Mouse (Mus musculus): ENCODE measurements around the gene Tsc22d1. TPM values are rescaled to one million over a fixed set of nuclear protein-coding genes. Genes with fewer than 3 reads are reported as not detected.

Tsc22d1 gene
- polyA plus RNA-seq, 1 experiment from 2014 or later = 654 TPM

DNA sequence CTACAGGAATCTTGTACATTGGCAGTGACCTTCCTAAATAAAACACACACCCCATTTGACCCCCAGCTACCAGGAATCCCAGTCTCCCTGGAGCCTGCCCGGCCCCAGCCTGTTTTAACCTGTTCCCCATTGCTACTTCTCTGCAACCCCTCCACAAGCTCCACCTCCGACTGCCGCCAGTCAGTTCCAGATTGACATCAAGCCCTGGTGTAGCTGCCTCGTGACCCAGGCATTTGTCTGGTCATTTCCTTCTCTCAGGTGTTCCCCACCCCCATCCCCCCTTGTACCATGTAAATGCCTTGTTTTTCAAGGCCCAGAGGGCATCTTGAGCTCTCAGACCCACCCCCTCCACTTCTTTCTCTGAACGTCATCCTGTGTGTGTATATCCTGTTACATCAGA lies 80.3 kb downstream of the Tsc22d1 start:
- no peaks in the 10 kb centered on the region; the same call in 1 of the 2 replicates for H3K36me3 ChIP-seq
- no peaks in the 10 kb centered on the region for H3K9me3 ChIP-seq
- H3K27me3 ChIP-seq = no peaks in the 10 kb centered on the region
- peaks cover 10% of the 10 kb centered on the region for H3K4me1 ChIP-seq
- no peak for ATAC-seq (ENCODE audit: borderline replicate concordance, extremely low read depth, low FRiP score, low TSS enrichment)
- no peak overlapping the region for H3K4me2 ChIP-seq
- H3K9ac ChIP-seq = no peak overlapping the region
- WGBS = 44% methylated on average over 5 of the region's 5 CpGs
- H3K4me3 ChIP-seq = no peak overlapping the region
- no peak overlapping the region for H3K27ac ChIP-seq

DNA sequence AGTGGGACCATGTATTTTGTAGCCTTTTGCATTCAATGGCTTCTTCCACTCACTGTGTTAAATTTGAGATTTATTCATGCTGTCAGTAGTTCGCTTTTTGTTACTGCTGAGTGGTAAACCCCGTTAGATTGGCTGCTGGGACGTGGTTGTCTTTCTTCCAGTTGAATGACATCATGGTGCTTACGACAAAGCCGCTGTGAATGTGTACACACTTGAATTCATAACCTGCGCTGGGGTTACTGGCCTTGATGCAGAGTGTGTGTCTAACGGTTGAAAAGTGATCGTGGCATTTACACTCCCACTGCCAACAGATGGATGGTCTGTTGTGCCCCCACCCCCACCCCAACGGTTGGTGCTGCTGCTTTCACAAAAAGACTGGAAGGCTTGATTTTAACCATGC lies 82.4 kb downstream of the Tsc22d1 start:
- WGBS = 64% methylated on average over 9 of the region's 9 CpGs
- Histone ChIP-seq H3K4me2 (no peak overlapping the region), H3K4me3 (no peak overlapping the region), H3K27ac (no peak overlapping the region), H3K9me3 (no peaks in the 10 kb centered on the region), H3K9ac (no peak overlapping the region), H3K4me1 (peaks cover 16% of the 10 kb centered on the region), H3K36me3 (no peaks in the 10 kb centered on the region; the same call in 1 of the 2 replicates), H3K27me3 (no peaks in the 10 kb centered on the region)
- no peak for ATAC-seq (ENCODE audit: borderline replicate concordance, extremely low read depth, low FRiP score, low TSS enrichment)

DNA sequence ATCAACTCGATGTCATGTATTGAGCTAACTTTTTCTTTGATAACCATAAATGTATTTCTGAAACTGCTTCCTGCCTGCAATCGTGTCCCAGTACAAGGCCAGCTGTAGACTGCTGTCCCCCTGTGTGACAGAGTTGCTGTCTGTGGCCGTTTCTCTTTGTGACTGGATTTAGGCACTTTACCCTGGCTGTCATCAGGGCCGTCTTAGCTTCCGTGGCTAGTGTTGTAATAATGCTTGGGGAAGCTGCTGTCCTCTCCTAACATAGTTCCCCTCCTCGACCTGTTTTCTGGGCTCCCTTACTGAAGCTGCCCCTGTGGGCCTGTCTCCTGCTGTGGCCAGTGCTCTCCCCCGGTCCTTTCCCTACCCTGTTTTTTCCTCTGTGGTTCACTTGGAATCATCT lies 83.4 kb downstream of the Tsc22d1 start:
- WGBS = 34% methylated on average over 7 of the region's 7 CpGs
- H3K27ac ChIP-seq = peak overlapping the region; percentile 53
- no peak overlapping the region for H3K9ac ChIP-seq
- H3K4me3 ChIP-seq = no peak overlapping the region
- H3K9me3 ChIP-seq = no peaks in the 10 kb centered on the region
- ATAC-seq (ENCODE audit: borderline replicate concordance, extremely low read depth, low FRiP score, low TSS enrichment) = no peak; the same call in 1 of the 2 replicates
- H3K36me3 ChIP-seq = no peaks in the 10 kb centered on the region; the same call in 1 of the 2 replicates
- H3K4me1 ChIP-seq = peaks cover 17% of the 10 kb centered on the region
- H3K4me2 ChIP-seq = no peak overlapping the region
- no peaks in the 10 kb centered on the region for H3K27me3 ChIP-seq

DNA sequence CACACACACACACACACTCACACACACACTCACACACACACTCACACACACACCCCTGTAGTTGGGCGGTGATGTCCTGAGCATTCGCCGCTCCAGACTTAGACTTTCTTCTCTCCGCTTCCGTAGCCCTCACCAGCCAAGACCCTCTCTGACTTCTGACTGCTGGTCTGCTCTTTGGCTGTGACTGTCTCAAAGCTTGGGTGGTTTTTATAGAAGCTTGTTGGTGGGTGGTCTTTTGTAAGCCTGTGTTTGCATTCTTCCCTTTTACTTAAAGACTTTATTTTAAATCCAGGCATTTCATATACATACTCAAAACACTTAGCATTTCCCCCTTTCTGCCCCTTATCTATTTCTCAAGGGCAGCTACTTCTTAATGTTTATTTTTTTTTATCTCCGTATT lies 84.7 kb downstream of the Tsc22d1 start:
- WGBS = 34% methylated on average over 6 of the region's 6 CpGs
- Histone ChIP-seq H3K27ac (peak overlapping the region; percentile 59), H3K9me3 (no peaks in the 10 kb centered on the region), H3K9ac (no peak overlapping the region), H3K4me3 (no peak overlapping the region), H3K4me2 (no peak overlapping the region), H3K27me3 (no peaks in the 10 kb centered on the region), H3K36me3 (no peaks in the 10 kb centered on the region), H3K4me1 (peaks cover 24% of the 10 kb centered on the region)
- ATAC-seq (ENCODE audit: borderline replicate concordance, extremely low read depth, low FRiP score, low TSS enrichment) = no peak

DNA sequence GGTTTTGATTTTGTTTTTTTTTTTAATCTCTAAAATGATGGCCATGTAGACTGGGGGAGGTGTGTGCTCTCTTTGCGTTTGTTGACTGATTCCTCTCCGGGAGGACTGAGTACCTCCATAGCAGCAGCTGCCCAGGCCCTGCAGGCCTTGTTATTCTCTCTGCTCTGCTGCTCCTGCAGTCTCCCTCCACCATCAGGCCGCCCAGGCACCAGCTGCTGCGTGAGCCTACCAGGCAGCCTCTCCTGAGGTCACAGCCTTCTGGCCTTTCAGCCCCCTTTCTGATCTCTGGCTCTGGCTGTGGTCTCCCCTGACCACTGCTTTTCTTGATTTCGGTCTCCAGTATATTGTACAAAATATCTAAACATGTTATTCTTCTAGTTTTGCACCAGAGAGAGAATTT lies 85.3 kb downstream of the Tsc22d1 start:
- no peak overlapping the region for H3K4me2 ChIP-seq
- H3K4me1 ChIP-seq = peaks cover 24% of the 10 kb centered on the region
- no peaks in the 10 kb centered on the region for H3K27me3 ChIP-seq
- H3K36me3 ChIP-seq = no peaks in the 10 kb centered on the region
- H3K4me3 ChIP-seq = no peak overlapping the region
- H3K9ac ChIP-seq = no peak overlapping the region
- H3K27ac ChIP-seq = peak overlapping the region; percentile 59
- ATAC-seq (ENCODE audit: borderline replicate concordance, extremely low read depth, low FRiP score, low TSS enrichment) = no peak
- no peaks in the 10 kb centered on the region for H3K9me3 ChIP-seq
- WGBS = 19% methylated on average over 5 of the region's 5 CpGs

DNA sequence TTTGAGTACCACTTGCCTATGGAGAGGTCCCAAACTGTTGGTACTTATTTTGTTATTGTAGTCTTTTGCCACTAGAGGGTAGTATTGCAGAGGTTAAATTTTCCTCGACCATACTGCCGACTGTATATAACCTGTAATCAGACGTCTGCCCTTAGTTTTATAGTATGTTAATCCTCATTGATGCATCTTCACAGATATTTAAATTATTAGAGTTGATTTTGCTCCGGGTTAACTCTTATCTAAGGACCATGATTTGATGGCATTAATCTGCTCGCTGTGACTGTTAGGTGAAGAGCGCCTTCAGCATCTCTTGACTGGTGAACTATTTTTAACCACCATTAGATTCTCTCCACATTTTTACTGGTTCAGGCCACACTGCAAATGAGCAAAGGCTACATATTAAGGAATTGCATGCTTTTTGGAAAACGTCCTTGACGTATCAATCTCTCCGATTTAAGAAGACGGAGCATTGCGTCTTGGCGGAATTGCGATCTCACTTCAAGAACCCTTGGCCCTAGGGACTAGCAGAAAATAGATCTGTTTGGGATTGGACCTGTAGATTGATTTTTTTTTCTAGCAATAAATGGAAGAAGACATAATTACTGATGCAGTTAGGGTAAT lies 88.6 kb downstream of the Tsc22d1 start:
- Histone ChIP-seq H3K36me3 (peaks cover 20% of the 10 kb centered on the region), H3K27ac (peak overlapping the region; percentile 99), H3K27me3 (no peaks in the 10 kb centered on the region), H3K4me3 (peak overlapping the region; percentile 64), H3K9me3 (no peaks in the 10 kb centered on the region), H3K9ac (0 out of 2 replicates have a peak overlapping the region, but pooled peaks have one; percentile 55), H3K4me2 (peak overlapping the region; percentile 77), H3K4me1 (peaks cover 32% of the 10 kb centered on the region)
- WGBS = 4% methylated on average over 13 of the region's 13 CpGs
- no peak for ATAC-seq (ENCODE audit: borderline replicate concordance, extremely low read depth, low FRiP score, low TSS enrichment)

DNA sequence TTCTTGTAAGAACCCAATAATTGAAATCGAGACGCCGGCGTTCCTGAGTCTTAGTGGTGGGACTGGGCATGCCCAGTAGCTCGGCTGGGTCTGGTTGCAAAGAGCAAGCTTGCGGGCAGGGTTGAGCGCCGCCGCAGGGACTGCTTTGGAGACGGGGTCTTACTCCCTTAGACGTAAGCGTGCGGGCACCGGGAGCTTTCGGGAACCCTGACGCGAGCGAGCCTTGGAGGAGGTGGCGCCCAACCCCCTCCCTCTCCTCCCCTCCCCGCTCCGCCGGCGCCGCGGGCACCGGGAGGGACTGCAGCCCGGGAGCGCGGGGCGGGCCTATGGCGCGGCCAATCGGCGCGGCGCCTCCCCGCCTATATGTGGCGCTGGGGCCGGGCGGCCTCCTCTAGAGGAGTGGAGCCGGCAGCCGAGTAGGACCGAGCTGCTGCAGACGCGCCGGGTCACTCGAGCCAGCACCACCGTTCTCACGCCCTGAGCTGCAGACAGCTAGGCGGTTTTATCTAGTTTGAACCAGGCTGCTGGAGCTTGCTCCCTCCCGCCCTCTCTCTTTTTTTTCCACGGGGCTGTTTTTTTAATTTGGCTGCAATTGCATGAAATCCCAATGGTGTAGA lies 89.5 kb downstream of the Tsc22d1 start:
- WGBS = under 1% methylated on average over 42 of the region's 52 CpGs
- Histone ChIP-seq H3K4me3 (peak overlapping the region; percentile 64), H3K36me3 (peaks cover 20% of the 10 kb centered on the region), H3K27me3 (no peaks in the 10 kb centered on the region), H3K4me2 (peak overlapping the region; percentile 77), H3K9ac (peak overlapping the region; percentile 80), H3K4me1 (peaks cover 31% of the 10 kb centered on the region), H3K9me3 (no peaks in the 10 kb centered on the region), H3K27ac (peak overlapping the region; percentile 99)
- ATAC-seq (ENCODE audit: borderline replicate concordance, extremely low read depth, low FRiP score, low TSS enrichment) = peak; percentile 95

DNA sequence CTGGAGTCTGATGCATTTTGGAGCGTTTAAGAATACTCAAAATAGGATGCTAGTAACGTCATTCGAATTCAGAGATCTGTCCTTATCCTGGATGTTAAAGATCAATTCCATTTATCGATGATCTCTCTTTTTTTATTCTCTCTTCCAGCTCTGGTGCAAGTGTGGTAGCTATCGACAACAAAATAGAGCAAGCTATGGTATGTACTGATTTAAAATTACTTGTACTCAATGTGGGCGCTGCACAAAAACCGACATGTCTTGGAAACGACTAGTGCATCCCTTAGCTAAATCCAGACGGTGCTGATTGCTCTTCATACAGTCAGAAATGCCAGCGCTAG lies 90.3 kb downstream of the Tsc22d1 start:
- Histone ChIP-seq H3K9ac (peak overlapping the region; percentile 80), H3K27me3 (no peaks in the 10 kb centered on the region), H3K36me3 (peaks cover 22% of the 10 kb centered on the region), H3K27ac (peak overlapping the region; percentile 99), H3K4me1 (peaks cover 24% of the 10 kb centered on the region), H3K9me3 (no peaks in the 10 kb centered on the region), H3K4me2 (peak overlapping the region; percentile 77), H3K4me3 (peak overlapping the region; percentile 64)
- no peak for ATAC-seq (ENCODE audit: borderline replicate concordance, extremely low read depth, low FRiP score, low TSS enrichment)
- under 1% methylated on average over 10 of the region's 10 CpGs for WGBS

DNA sequence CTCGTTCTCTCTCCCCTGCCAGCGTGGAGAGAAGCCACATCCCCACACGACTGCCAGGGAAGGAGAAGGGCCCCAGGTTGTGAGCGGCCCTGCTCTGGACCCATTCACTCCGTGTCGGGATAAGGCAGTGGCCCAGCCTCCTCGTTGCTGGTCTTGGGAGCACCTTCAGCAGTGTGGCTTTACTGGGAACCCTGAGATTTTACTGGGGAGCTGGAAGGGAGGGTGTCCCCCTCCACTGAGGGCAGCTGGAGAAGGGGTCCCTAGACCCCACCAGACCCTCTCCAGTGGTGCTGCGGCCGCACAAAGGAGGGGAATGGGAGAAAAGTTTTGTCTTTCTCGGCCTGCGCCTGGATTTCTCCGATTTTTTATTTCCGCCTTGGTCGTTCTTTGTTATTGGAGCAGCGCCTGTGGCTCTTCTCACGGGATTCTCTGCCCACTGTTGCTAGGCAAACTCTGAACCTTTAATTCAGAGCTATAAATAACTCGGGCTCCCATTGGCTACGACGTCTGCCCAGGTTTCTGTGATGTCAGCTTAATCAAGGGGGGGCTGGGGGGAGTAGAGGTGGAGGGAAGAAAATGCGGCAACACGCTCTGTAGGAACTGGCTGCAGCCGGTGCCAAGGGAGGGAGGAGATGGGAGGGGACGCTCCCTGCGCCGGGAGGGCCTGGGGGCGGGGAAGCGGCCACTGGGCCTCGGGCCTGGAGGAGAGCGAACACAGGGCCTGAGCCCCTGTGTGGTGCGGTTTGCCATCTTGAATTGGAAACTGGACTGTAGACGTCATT lies 90.9 kb downstream of the Tsc22d1 start:
- Histone ChIP-seq H3K27ac (peak overlapping the region; percentile 99), H3K4me3 (peak overlapping the region; percentile 64), H3K9me3 (no peaks in the 10 kb centered on the region), H3K4me2 (peak overlapping the region; percentile 77), H3K4me1 (peaks cover 18% of the 10 kb centered on the region), H3K9ac (peak overlapping the region; percentile 80), H3K27me3 (no peaks in the 10 kb centered on the region), H3K36me3 (peaks cover 26% of the 10 kb centered on the region)
- peak; percentile 85 for ATAC-seq (ENCODE audit: borderline replicate concordance, extremely low read depth, low FRiP score, low TSS enrichment)
- under 1% methylated on average over 31 of the region's 31 CpGs for WGBS

DNA sequence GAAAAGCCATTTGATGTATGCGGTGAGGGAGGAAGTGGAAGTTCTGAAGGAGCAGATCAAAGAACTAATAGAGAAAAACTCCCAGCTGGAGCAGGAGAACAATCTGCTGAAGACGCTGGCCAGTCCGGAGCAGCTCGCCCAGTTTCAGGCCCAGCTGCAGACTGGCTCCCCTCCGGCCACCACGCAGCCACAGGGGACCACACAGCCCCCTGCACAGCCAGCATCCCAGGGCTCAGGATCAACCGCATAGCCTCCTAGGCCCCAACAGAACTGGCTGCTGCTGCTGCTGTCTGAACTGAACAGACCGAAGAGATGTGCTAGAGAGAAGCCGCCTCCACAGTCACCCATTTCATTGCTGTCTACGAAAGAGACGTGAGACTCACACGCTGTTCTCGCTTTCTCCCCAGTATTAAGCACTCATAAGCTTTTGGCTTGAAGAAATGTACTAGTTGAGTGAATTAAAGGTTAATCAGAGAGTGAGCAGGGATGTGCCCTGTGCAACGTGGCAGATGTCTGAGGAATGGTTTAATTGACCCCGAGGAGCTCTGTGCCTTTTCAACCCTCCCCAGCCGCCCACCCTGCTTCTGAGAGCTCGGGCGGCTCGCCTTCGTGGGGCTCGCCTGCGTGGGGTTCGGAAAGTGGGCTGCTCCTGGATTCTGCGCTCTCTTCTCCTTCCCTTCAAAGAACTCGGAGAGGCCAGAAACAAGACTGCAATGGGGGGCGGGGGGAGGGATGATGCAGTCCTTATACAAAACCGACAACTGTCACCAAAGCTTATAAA lies 91.9 kb downstream of the Tsc22d1 start:
- 35% methylated on average over 27 of the region's 27 CpGs for WGBS
- H3K4me1 ChIP-seq = peaks cover 18% of the 10 kb centered on the region
- no peak for ATAC-seq (ENCODE audit: borderline replicate concordance, extremely low read depth, low FRiP score, low TSS enrichment)
- peak overlapping the region; percentile 64 for H3K4me3 ChIP-seq
- H3K27ac ChIP-seq = peak overlapping the region; percentile 99
- no peaks in the 10 kb centered on the region for H3K9me3 ChIP-seq
- H3K9ac ChIP-seq = peak overlapping the region; percentile 80
- H3K4me2 ChIP-seq = peak overlapping the region; percentile 77
- H3K36me3 ChIP-seq = peaks cover 26% of the 10 kb centered on the region
- no peaks in the 10 kb centered on the region for H3K27me3 ChIP-seq

DNA sequence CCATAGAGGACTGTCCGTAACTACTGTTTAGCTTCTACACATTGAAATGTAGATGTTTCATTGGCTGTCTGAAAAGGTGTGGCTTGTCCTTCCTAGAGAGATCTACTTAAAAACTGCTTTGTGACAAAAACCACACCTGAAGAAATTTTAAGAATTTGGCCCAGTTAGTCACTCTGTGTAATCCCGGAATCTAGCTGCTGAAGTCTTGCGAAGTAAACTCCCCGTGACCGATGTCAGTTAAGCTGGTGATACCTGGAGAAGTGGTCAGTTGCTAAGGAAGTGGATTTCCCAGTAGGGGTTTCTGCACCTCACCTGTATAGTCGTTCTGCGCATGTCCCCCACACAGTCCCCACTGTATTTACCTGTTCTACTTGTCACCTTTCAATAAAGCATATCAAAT lies 92.6 kb downstream of the Tsc22d1 start:
- H3K27me3 ChIP-seq = no peaks in the 10 kb centered on the region
- peak overlapping the region; percentile 77 for H3K4me2 ChIP-seq
- H3K9me3 ChIP-seq = no peaks in the 10 kb centered on the region
- no peak for ATAC-seq (ENCODE audit: borderline replicate concordance, extremely low read depth, low FRiP score, low TSS enrichment)
- H3K27ac ChIP-seq = no peak overlapping the region
- no peak overlapping the region for H3K9ac ChIP-seq
- H3K36me3 ChIP-seq = peaks cover 26% of the 10 kb centered on the region
- H3K4me1 ChIP-seq = peaks cover 18% of the 10 kb centered on the region
- H3K4me3 ChIP-seq = peak overlapping the region; percentile 64
- WGBS = 85% methylated on average over 7 of the region's 7 CpGs
